In the genomic region with DNA sequence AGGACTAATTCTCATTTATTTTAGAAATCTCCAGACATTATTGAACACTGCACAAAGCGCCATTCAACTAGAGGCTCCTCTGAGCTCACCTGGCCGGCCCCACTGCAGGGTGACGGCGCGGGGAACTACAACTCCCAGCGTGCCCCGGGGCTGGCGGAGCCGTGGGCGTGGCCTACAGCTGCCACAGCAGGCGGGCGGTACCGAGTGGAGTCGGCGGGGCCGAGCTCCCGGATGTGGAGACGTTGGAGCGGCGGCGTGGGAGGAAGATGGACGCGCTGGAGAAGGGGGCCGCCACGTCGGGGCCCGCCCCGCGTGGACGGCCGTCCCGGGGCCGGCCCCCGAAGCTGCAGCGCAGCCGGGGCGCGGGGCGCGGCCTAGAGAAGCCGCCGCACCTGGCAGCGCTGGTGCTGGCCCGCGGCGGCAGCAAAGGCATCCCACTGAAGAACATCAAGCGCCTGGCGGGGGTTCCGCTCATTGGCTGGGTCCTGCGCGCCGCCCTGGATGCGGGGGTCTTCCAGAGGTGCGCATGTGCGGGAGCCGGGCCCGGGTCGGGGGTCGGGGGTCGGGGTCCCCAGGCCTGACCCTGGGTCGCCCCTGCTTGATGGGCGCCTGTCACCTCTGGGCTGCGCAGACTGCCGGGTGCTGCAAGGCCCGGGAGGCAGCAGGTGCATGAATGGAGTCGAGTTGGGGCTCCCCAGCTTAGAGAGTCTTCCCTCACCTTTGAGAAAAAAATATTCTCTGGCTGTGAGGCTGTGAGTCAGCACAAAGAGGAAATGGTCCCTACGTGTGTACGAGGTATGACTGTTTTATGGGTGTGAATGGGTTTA, we compare ENCODE assay signal across 8 mouse cellular contexts. TPM values are rescaled to one million over a fixed set of nuclear protein-coding genes. Genes with fewer than 3 reads are reported as not detected.
DNase-seq lines count a peak whose midpoint lies in the region; ATAC-seq lines count a peak whose summit lies in the region.

Gene Cmas (plus strand): TSS at position 180 of the 827 bp plus-strand sequence.

- 0 out of 2 replicates have a peak, but pooled peaks cover 2% of the 10 kb centered on the region for H3K4me1 ChIP-seq in hindbrain, embryonic 11.5 days (replicated peaks; ENCODE audit: control insufficient read depth, insufficient read depth, low read length)

- peak within 1 kb of the TSS; percentile 87 for H3K9ac ChIP-seq in hindbrain, embryonic 11.5 days (ENCODE audit: low read depth, low read length)

- no peaks in the 10 kb centered on the region for H3K9me3 ChIP-seq in hindbrain, embryonic 11.5 days (ENCODE audit: control insufficient read depth, low read length)

- no peaks in the 10 kb centered on the region for H3K36me3 ChIP-seq in hindbrain, embryonic 11.5 days (ENCODE audit: control insufficient read depth, insufficient read depth, low read length)

- peak within 1 kb of the TSS; percentile 82 for H3K27ac ChIP-seq in hindbrain, embryonic 11.5 days (ENCODE audit: low read depth, low read length)

- ATAC-seq in hindbrain, embryonic 11.5 days (ENCODE audit: low FRiP score) = peak; percentile 97

- H3K4me3 ChIP-seq in hindbrain, embryonic 11.5 days (ENCODE audit: low read depth, low read length) = peak within 1 kb of the TSS; percentile 90

- WGBS in hindbrain, embryonic 11.5 days = under 1% methylated on average over 48 of the region's 68 CpGs

- peak within 1 kb of the TSS; percentile 72 for H3K4me2 ChIP-seq in hindbrain, embryonic 11.5 days (replicated peaks; ENCODE audit: low read depth, low read length)

- no peaks in the 10 kb centered on the region; the same call in 1 of the 2 replicates for H3K27me3 ChIP-seq in hindbrain, embryonic 11.5 days (ENCODE audit: control insufficient read depth, insufficient read depth, low read length)

- DNase-seq in Muller cell, postnatal 12 days (ENCODE audit: inconsistent ontology term) = peak; percentile 83
- peak; percentile 91 for DNase-seq in cerebellum, adult 9-11 months
- DNase-seq in frontal cortex, adult 2 months (ENCODE audit: extremely low spot score in 1 of 2, low spot score in 1 of 2) = peak; percentile 85 to 94
- peak; percentile 92 for DNase-seq in hindbrain, embryonic 11.5 days (ENCODE audit: low spot score)
- peak; percentile 84 to 89 for DNase-seq in layer of hippocampus, postnatal 14 days (ENCODE audit: low spot score in 2 of 2)
- peak; percentile 88 for DNase-seq in lung, postnatal 14 days
- DNase-seq in retina, adult 2 months (ENCODE audit: low read depth, low spot score) = peak; percentile 75
- DNase-seq in thymus, postnatal 36 days = peak; percentile 89 to 94

RNA-seq across cellular contexts. Expression of gene Cmas, which starts in this region (rescaled TPM):
- polyA plus RNA-seq in frontal cortex, adult 2 months (2012; rRNA removed) = 85.3 and 88.2 TPM in 2 replicates
- 137 and 139 TPM in 2 replicates for polyA plus RNA-seq in hindbrain, embryonic 11.5 days (2014; fragmentation: Nextera tagmentation; extraction: Ambion mirVana)
- total RNA-seq in layer of hippocampus, postnatal 14 days (2021) = 100 to 1,000 TPM; 119 to 124 TPM

Comparison
In these comparisons a context has a peak if more than half of its experiments do, and no peak if none do; other contexts are left out.
1. Peak in every context shown above with its lines: DNase-seq, ATAC-seq, H3K4me3 ChIP-seq and H3K27ac ChIP-seq.